Mouse (Mus musculus): ENCODE data around the gene Ube2q2.
A peak's percentile ranks its signal among the peaks of the same experiment; 100 is the strongest.

Ube2q2 gene

DNA sequence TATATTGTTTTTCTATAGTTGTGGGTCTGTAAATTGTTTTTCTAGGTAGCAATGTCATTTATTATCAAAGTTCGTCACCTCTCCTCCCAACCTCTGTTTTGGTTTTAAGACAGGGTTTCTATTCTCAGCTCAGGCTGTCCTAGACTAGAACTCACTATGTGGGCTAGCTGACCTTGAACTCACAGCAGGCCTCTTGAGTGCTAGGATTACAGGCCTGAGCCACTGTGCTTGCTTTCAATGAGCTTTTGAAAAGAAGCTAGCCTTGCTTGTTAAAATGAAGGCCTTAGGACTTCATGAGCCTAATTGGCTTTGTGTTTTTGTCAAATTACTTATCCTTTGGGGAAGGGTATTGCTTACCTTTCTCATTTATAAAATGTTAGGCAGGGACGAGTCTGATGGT lies 25.6 kb downstream of the Ube2q2 start:
- no peak for DNase-seq

GRCm38 (mm10) chr9:55195876-55196275 lies 47.2 kb downstream of the Ube2q2 start:
- DNase-seq, result no peak

DNA sequence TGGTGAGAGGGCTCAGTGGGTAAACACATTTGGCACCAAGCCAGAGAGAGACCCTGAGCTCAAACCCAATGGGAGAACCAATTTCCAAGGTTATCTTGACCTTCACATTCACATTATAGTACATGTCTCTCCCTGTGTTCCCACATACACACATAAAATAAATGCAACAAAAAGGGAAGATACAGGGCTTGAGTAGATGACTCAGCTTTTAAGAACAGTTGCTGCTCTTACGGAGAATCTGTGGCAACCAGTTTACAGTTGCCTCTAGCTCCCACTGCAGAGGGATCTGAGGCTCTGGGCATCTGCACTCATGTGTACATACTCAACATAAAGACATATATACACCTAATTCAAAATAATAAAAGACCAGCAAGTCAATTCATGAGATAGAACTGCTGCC lies 49.6 kb downstream of the Ube2q2 start:
- no peak for DNase-seq

DNA sequence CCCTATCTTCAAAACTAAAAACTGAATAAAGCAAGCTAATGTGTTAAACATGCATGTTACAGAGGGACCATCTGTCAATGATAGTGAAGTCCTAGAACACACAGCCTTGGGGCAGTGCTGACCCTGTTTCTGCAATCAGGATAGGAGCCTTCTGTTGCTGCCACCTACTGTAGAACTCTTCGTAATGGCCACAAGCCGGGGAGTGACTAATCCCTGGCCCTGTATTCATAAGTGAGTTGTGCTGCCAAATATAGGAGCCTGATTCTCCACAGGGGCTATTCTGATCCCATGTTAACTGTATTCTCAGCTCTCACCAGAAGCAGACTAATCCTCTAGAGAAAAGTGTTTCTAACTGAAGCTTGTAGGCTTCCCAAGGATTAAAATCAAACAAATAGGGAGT lies 50.7 kb downstream of the Ube2q2 start:
- no peak for DNase-seq

DNA sequence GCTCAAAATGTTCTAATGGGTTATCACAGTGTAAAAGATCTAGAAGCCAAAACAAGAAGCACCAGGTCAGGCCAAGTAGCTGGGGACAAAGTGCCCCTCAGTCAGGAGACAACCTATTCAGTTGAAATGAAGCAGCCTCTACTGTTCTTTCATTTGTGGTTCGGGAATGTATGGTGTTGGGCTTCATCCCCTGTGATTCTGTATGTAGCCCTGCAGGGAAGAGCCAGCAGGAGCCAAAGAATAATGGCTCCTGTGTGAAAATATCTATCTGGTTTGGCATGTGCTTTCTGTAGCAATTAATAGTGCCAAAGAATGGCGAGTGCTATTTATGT lies 59.8 kb downstream of the Ube2q2 start:
- no peak for DNase-seq

- DNase-seq, result peak; percentile 83
Observed at GRCm38 (mm10) chr9:55208790-55209481, 60.3 kb downstream of the Ube2q2 start, which contains the start of gene Fbxo22. Gene Fbxo22 (plus strand): TSS chr9:55208925.

- DNase-seq, result peak; percentile 49
Observed at GRCm38 (mm10) chr9:55211611-55212010, 63.0 kb downstream of the Ube2q2 start.

DNA sequence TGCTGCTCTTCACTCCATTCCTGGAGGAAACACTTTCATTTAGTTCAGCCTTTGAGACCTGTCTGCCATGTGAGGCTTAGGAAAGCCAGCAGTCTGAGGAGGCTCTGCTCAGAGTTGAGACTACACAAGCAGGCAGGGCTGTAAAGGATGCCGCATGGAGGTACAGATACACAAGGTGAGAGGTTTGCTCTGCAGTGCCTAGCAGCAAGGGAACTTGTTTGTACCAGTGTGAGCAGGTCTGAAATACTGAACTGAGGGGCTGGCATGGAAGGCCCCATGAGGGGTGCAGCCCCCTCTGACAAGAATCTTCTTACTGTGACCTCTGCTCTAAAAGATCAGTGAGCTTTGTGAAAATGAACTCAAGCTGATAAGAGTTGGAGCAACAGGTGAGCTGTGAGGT lies 64.7 kb downstream of the Ube2q2 start:
- DNase-seq, result no peak

DNA sequence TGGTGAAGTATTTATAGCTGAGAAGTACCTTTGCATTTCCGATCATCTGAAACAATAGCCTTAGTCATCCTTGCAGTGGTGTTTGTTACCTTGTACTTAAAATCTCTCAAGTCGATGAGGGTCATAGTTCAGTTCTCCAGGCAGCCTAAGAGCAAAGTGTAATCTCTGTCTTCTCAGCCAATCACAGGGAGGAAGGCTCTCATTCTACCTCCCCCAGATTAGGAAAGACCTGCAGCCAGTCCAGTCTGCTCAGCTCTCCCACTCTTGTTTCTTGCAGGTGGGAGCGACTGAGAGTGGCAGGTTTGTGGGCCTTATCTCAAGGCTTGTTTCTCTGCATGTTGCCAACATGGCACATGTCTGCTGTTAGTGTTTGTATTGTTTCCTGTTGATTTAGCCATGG lies 66.4 kb downstream of the Ube2q2 start:
- DNase-seq, result no peak

DNA sequence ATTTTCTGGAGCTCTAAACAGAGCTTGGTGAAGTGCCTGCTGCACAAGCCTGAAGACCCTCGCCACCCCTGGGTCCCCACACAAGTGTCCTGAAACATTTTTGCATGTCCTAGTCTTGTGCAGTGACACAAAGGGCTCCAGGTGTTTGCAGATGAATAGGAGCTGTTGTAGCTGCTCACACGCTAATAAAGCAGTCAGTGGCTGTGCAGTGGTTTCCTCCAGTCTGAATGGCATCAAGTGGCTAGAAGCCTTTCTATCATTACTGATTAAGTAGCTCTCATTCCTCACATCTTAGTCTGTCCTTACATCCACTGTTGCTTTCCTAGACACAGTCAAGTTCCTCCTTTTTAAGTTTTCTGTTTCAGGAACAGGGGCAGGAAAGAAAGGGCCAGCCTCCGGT lies 67.0 kb downstream of the Ube2q2 start:
- DNase-seq, result no peak

GRCm38 (mm10) chr9:55216078-55216477 lies 67.4 kb downstream of the Ube2q2 start:
- DNase-seq, result no peak

GRCm38 (mm10) chr9:55217381-55217780 lies 68.7 kb downstream of the Ube2q2 start:
- no peak for DNase-seq

DNA sequence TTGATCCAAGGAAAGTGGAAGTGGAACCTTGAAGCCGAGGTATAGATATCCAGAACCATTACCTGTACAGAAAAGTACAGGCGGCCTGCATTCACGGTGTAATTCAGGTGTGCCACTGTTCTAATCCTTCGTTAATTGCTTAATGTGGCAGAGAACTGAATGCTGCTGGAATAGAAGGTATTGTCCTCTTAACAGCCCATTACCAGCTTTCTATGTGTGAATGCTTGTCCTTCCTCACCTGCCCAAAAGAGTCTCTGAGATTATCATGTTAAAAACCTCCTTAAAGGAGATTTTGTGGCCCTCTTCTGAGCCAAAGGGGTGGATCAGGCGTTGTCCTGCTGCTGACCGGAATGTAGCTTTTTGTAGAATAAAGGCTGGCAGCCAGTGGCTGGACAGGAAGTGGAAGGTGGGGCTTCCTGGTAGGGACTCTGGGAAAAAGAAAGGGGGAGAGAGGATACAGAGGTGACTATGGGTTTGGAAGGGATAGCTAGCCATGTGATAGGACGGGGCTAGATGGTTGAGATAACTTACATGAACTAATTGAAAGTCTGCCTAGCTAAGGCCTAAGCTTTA lies 76.6 kb downstream of the Ube2q2 start:
- DNase-seq, result no peak

DNA sequence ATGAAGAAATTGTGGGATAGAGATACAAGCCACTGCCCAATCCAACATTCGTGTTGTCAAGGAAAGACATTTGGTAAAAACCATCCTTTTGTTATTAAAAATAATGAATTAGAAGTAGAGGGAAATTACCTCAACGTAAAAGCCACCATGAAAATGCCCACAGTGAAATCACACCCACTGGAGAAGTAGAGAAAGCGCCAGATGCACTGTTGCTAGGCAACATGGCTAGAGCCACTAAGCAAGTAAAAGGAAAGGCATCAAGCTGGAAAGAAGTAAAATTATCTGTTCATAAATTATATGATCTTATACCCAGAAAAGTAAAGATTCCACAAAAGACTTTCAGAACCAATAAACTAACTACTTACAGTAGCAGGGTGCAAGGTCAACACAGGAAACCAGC lies 77.6 kb downstream of the Ube2q2 start:
- DNase-seq, result no peak

- DNase-seq, result no peak
Observed at GRCm38 (mm10) chr9:55228149-55228548, 79.5 kb downstream of the Ube2q2 start.

DNA sequence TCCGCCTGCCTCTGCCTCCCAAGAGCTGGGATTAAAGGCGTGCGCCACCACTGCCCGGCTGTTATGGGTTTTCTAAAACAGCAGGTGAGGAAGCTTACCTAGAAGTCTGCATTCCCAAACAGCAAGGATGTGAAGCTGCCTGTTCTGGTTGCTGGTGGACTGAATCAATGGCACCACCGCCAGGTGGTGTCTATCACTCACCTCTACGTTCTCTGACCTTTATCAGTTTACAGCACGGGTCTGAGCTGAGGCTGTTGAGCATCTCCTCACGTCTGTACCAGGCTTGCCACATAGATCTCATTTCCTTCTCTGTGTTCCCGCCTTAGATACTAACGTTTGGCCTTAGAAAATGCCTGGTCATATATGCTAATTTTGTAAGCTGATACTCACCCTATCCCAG lies 80.4 kb downstream of the Ube2q2 start:
- DNase-seq, result no peak

- DNase-seq, result peak; percentile 57
Observed at GRCm38 (mm10) chr9:55231544-55231943, 82.9 kb downstream of the Ube2q2 start.

GRCm38 (mm10) chr9:55232110-55232509 lies 83.5 kb downstream of the Ube2q2 start:
- no peak for DNase-seq

GRCm38 (mm10) chr9:55232586-55232985 lies 83.9 kb downstream of the Ube2q2 start:
- peak; percentile 26 for DNase-seq

DNA sequence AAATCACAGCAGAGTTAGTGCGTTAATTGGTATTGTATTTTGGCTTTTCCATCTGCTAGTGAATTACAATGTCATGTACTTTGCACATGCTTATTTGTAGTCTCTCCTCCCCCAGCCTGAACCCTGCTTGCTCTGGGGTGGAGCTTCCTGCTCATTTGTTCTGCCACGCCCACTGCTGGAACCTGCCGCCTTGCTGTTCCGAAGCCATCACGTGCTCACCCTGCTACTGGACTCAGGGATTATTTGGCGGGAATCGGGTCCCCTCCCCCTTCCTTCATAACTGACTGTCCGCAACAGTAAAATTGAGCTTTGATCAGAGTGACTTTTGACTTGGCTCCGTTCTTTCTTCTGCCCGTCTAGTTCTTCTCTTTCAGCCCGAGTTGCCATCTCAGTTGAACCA lies 84.4 kb downstream of the Ube2q2 start:
- DNase-seq, result peak; percentile 90

- DNase-seq, result peak; percentile 25
Observed at GRCm38 (mm10) chr9:55236235-55237165, 87.8 kb downstream of the Ube2q2 start.

DNA sequence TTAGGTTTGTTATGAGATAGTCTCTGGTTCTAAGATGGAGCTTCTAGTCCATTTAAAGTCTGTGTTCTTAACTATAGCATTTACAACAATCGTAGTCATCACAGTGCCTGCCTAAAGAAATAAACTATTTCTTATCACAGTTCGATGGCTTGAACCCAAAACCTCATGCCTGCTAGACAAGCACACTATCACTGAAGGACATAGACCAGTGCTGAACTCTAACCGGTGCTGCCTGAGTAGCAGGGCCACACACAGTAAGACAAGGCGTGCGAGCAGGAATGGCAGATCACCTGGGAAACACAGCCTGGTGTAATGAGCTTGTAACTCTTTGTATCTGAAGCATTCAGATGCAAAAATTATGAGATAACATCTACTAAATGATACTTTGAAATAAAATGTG lies 92.2 kb downstream of the Ube2q2 start:
- DNase-seq, result no peak

GRCm38 (mm10) chr9:55241863-55242685 lies 93.4 kb downstream of the Ube2q2 start:
- DNase-seq, result no peak

Data from kidney, adult 11 months (tissue).